Mouse (Mus musculus) bone marrow macrophage, adult 2 months (primary cell): ENCODE results near the gene Pkp4. TPM values are rescaled to one million over a fixed set of nuclear protein-coding genes. Genes with fewer than 3 reads are reported as not detected.

Experiments
- H3K27ac ChIP-seq: 2 replicates; pipeline ENCODE4 v1.5.1; 2012; ENCODE audit warnings: low read depth, low read length; ENCODE audit not compliant: insufficient read depth
- H3K4me1 ChIP-seq: 2 replicates; pipeline ENCODE4 v1.6.1; 2012; ENCODE audit warnings: low read length; ENCODE audit not compliant: control insufficient read depth, insufficient read depth
- H3K4me3 ChIP-seq: 2 replicates; pipeline ENCODE4 v1.5.1; 2012; ENCODE audit warnings: mild to moderate bottlenecking, low read length, moderate library complexity; ENCODE audit not compliant: insufficient read depth
- CTCF ChIP-seq: IDR thresholded peaks from 2 replicates; pipeline ENCODE4 v1.5.1; 2012; ENCODE audit warnings: low read depth, mild to moderate bottlenecking, low read length, moderate library complexity
- POLR2A ChIP-seq: IDR thresholded peaks from 2 replicates; pipeline ENCODE4 v1.6.1; 2012; ENCODE audit warnings: mild to moderate bottlenecking, low read depth, low read length, borderline replicate concordance
- polyA plus RNA-seq: library from polyadenylated mRNA; stranded (reverse); fragments of >200 nt; gene quantifications from 2 replicates; pipeline ENCODE4 v1.2.4, GENCODE M21; 2012; ENCODE audit not compliant: missing spikeins, insufficient read depth, insufficient read length

Gene Pkp4
- polyA plus RNA-seq, 1 experiment = 20.0 TPM

GRCm38 (mm10) chr2:59230656-59231055 lies 70.0 kb downstream of the Pkp4 start:
- TF ChIP-seq POLR2A = no peak
- no peak for TF ChIP-seq CTCF
- peaks cover 8% of the 10 kb centered on the region for H3K4me1 ChIP-seq
- no peak overlapping the region for H3K4me3 ChIP-seq

DNA sequence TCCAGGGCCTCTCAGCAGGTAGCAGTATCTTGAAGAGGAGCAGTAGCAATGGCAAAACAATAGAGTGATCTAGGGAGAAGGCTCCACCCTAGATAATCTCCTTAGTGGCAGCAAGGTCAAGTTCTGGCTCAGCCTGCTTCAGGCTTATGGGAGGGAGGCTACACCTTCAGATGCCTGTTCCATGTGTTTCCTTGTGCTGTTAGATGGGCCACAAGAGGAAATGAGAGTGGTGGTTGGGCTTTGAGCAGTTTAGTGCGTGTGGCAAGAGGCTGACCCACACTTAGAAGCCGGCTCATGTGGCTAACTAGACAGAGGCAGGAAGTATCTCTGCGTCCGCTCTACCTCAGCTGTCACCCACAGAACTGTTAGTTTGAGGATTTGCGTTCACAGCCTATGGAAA lies 70.9 kb downstream of the Pkp4 start:
- peaks cover 8% of the 10 kb centered on the region for H3K4me1 ChIP-seq
- TF ChIP-seq CTCF (no peak), POLR2A (no peak)
- no peak overlapping the region for H3K4me3 ChIP-seq
- no peak overlapping the region for H3K27ac ChIP-seq

More at GRCm38 (mm10) chr2:59230656-59231055, 70.0 kb downstream of the Pkp4 start:
- no peak overlapping the region for H3K27ac ChIP-seq

GRCm38 (mm10) chr2:59233294-59233923 lies 72.8 kb downstream of the Pkp4 start:
- Histone ChIP-seq H3K4me1 (peaks cover 8% of the 10 kb centered on the region), H3K4me3 (no peak overlapping the region), H3K27ac (no peak overlapping the region)
- no peak for TF ChIP-seq POLR2A
- no peak for TF ChIP-seq CTCF

DNA sequence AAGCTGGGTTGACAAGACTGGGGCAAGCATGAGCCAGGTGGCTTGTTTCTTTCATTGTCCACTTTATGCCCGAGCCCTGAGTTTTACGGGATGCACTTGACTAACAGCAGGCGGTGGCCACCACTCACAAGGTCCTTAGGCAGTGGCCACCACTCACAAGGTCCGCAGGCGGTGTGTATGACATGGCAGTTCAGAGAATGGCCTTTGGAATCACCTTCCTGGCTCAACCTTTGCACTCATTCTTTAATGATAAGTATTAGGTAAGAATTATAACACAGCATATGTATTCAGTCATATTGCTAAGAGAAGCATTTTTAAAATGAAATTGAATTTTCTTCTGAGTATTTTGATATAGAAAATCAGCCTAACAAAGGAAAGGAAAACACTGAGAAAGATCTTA lies 73.3 kb downstream of the Pkp4 start:
- TF ChIP-seq CTCF = no peak
- TF ChIP-seq POLR2A = no peak
- Histone ChIP-seq H3K27ac (no peak overlapping the region), H3K4me3 (no peak overlapping the region), H3K4me1 (peaks cover 8% of the 10 kb centered on the region)

- Histone ChIP-seq H3K27ac (no peak overlapping the region), H3K4me3 (no peak overlapping the region), H3K4me1 (peaks cover 8% of the 10 kb centered on the region)
- no peak for TF ChIP-seq POLR2A
- TF ChIP-seq CTCF = no peak
Measured at GRCm38 (mm10) chr2:59234537-59234936, 73.9 kb downstream of the Pkp4 start.

DNA sequence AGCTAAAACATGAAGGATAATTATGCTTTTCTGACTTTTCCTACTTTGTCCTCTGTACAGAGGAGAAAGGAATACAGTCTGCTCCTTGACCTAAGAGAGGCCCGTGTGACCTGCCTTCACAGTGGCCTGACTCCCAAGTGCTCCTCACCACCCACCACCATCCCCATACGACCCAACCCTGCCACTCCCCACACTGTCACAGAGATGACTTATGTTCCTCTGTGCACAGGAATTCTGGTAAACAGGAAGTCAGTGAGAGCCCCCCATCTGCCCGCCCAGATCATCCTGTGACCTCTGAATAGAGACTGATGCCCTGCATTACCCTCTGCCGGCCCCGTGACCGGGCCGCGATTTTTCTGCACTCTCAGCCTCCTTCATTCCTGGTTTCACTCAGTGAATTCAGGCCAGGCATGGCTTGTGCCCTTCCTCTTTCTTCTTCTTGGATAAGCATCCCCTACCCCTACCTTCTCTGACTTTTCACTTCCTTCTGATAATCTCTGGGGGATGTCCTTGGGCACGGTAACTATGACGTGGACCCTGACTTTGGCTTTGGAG lies 79.3 kb downstream of the Pkp4 start:
- no peak overlapping the region for H3K27ac ChIP-seq
- H3K4me1 ChIP-seq = peaks cover 9% of the 10 kb centered on the region
- no peak for TF ChIP-seq CTCF
- no peak for TF ChIP-seq POLR2A
- no peak overlapping the region for H3K4me3 ChIP-seq

- Histone ChIP-seq H3K27ac (no peak overlapping the region), H3K4me3 (no peak overlapping the region), H3K4me1 (peaks cover 15% of the 10 kb centered on the region)
- TF ChIP-seq CTCF = no peak
- no peak for TF ChIP-seq POLR2A
Measured at GRCm38 (mm10) chr2:59242117-59242516, 81.5 kb downstream of the Pkp4 start.

- peaks cover 15% of the 10 kb centered on the region for H3K4me1 ChIP-seq
- no peak for TF ChIP-seq POLR2A
- no peak for TF ChIP-seq CTCF
- H3K27ac ChIP-seq = no peak overlapping the region; the same call in none of the 2 replicates
- no peak overlapping the region for H3K4me3 ChIP-seq
Measured at GRCm38 (mm10) chr2:59244273-59245097, 83.8 kb downstream of the Pkp4 start.

GRCm38 (mm10) chr2:59245098-59245388 lies 84.4 kb downstream of the Pkp4 start:
- Histone ChIP-seq H3K27ac (no peak overlapping the region; the same call in 1 of the 2 replicates), H3K4me1 (peaks cover 15% of the 10 kb centered on the region), H3K4me3 (no peak overlapping the region)
- TF ChIP-seq CTCF = no peak
- no peak for TF ChIP-seq POLR2A

- TF ChIP-seq CTCF = no peak
- no peak for TF ChIP-seq POLR2A
- H3K27ac ChIP-seq = no peak overlapping the region
- H3K4me1 ChIP-seq = peaks cover 14% of the 10 kb centered on the region
- no peak overlapping the region for H3K4me3 ChIP-seq
Measured at GRCm38 (mm10) chr2:59248806-59249205, 88.2 kb downstream of the Pkp4 start.
